Mouse (Mus musculus): ENCODE measurements around the gene Gm17660. TPM values are rescaled to one million over a fixed set of nuclear protein-coding genes. Genes with fewer than 3 reads are reported as not detected.

Gm17660 gene
- total RNA-seq (2021) (not detected), polyA plus RNA-seq (2012; rRNA removed) (not detected in 2 replicates)
- long read RNA-seq: 0 reads

- DNase-seq: no peak
- intact Hi-C loops (cut with DNase I): no loop called here
- Histone ChIP-seq H3K79me2 (replicated peaks; ENCODE audit: control insufficient read depth, insufficient read depth, low read length) (no peaks in the 10 kb centered on the region), H3K9ac (ENCODE audit: low read depth, low read length) (no peak within 1 kb of the TSS), H3K4me3 (no peak within 1 kb of the TSS), H3K27me3 (ENCODE audit: control insufficient read depth, insufficient read depth, low read length) (no peaks in the 10 kb centered on the region), H3K27ac (no peak within 1 kb of the TSS), H3K36me3 (ENCODE audit: control insufficient read depth, insufficient read depth, low read length) (no peaks in the 10 kb centered on the region), H3K4me1 (ENCODE audit: control insufficient read depth, insufficient read depth, low read length) (peaks cover under 1% of the 10 kb centered on the region; the same call in 1 of the 2 replicates)
- TF ChIP-seq CTCF (IDR thresholded peaks at IDR 0.05) (no peak), EP300 (IDR thresholded peaks at IDR 0.05; ENCODE audit: insufficient read depth, low read depth, low read length) (no peak), POLR2A (IDR thresholded peaks at IDR 0.05; ENCODE audit: insufficient read depth, low read depth, low read length) (no peak)
- 86% methylated on average over 7 of the region's 7 CpGs for WGBS
Observed at GRCm38 (mm10) chr5:104077508-104077907, at the start of gene Gm17660. Gene Gm17660 (minus strand): TSS chr5:104077608.

GRCm38 (mm10) chr5:104126561-104127320 is 49.3 kb upstream of the Gm17660 start:
- Histone ChIP-seq H3K4me1 (ENCODE audit: control insufficient read depth, insufficient read depth, low read length) (peaks cover 29% of the 10 kb centered on the region), H3K79me2 (replicated peaks; ENCODE audit: control insufficient read depth, insufficient read depth, low read length) (no peaks in the 10 kb centered on the region), H3K27ac (peak overlapping the region; percentile 83), H3K27me3 (ENCODE audit: control insufficient read depth, insufficient read depth, low read length) (no peaks in the 10 kb centered on the region), H3K36me3 (ENCODE audit: control insufficient read depth, insufficient read depth, low read length) (no peaks in the 10 kb centered on the region), H3K4me3 (no peak overlapping the region), H3K9ac (ENCODE audit: low read depth, low read length) (no peak overlapping the region)
- no peak for TF ChIP-seq CTCF (IDR thresholded peaks at IDR 0.05)
- no peak for TF ChIP-seq POLR2A (IDR thresholded peaks at IDR 0.05; ENCODE audit: insufficient read depth, low read depth, low read length)
- TF ChIP-seq EP300 (IDR thresholded peaks at IDR 0.05; ENCODE audit: insufficient read depth, low read depth, low read length): no peak
- intact Hi-C loops (cut with DNase I): no loop called here
- peak; percentile 23 to 36 for DNase-seq
- 37% methylated on average over 12 of the region's 12 CpGs for WGBS

GRCm38 (mm10) chr5:104124016-104124658 is 46.7 kb upstream of the Gm17660 start:
- Histone ChIP-seq H3K27ac (no peak overlapping the region), H3K79me2 (replicated peaks; ENCODE audit: control insufficient read depth, insufficient read depth, low read length) (no peaks in the 10 kb centered on the region), H3K9ac (ENCODE audit: low read depth, low read length) (no peak overlapping the region), H3K36me3 (ENCODE audit: control insufficient read depth, insufficient read depth, low read length) (no peaks in the 10 kb centered on the region), H3K27me3 (ENCODE audit: control insufficient read depth, insufficient read depth, low read length) (no peaks in the 10 kb centered on the region), H3K4me1 (ENCODE audit: control insufficient read depth, insufficient read depth, low read length) (peaks cover 15% of the 10 kb centered on the region), H3K4me3 (no peak overlapping the region)
- TF ChIP-seq POLR2A (IDR thresholded peaks at IDR 0.05; ENCODE audit: insufficient read depth, low read depth, low read length): no peak
- no peak for TF ChIP-seq EP300 (IDR thresholded peaks at IDR 0.05; ENCODE audit: insufficient read depth, low read depth, low read length)
- TF ChIP-seq CTCF (IDR thresholded peaks at IDR 0.05): no peak
- DNase-seq: no peak
- WGBS: 70% methylated on average over 6 of the region's 6 CpGs
- intact Hi-C loops (cut with DNase I): no loop called here

- peak overlapping the region; percentile 9; the same call in 1 of the 2 replicates for H3K4me3 ChIP-seq
- peaks cover 11% of the 10 kb centered on the region for H3K4me1 ChIP-seq (ENCODE audit: control insufficient read depth, insufficient read depth, low read length)
- H3K9ac ChIP-seq (ENCODE audit: low read depth, low read length): no peak overlapping the region
- peaks cover 5% of the 10 kb centered on the region for H3K36me3 ChIP-seq (ENCODE audit: control insufficient read depth, insufficient read depth, low read length)
- H3K79me2 ChIP-seq (replicated peaks; ENCODE audit: control insufficient read depth, insufficient read depth, low read length): no peaks in the 10 kb centered on the region
- intact Hi-C loops (cut with DNase I): loop anchor here (1.0 kb wide), 1 partner anchor 12 kb away; no protein-coding TSS in a partner anchor
- 35% methylated on average over 4 of the region's 4 CpGs for WGBS
- peak overlapping the region; percentile 96 for H3K27ac ChIP-seq
- DNase-seq: peak; percentile 31 to 56
- TF ChIP-seq POLR2A (IDR thresholded peaks at IDR 0.05; ENCODE audit: insufficient read depth, low read depth, low read length): no peak; the same call in 1 of the 2 replicates
- peak; percentile 18; the same call in 1 of the 2 replicates for TF ChIP-seq CTCF (IDR thresholded peaks at IDR 0.05)
- 0 out of 2 replicates have a peak, but pooled peaks have one; percentile 18 for TF ChIP-seq EP300 (IDR thresholded peaks at IDR 0.05; ENCODE audit: insufficient read depth, low read depth, low read length)
- H3K27me3 ChIP-seq (ENCODE audit: control insufficient read depth, insufficient read depth, low read length): no peaks in the 10 kb centered on the region
Observed at GRCm38 (mm10) chr5:104115890-104116289, 38.5 kb upstream of the Gm17660 start.

GRCm38 (mm10) chr5:104115118-104115517 is 37.7 kb upstream of the Gm17660 start:
- peak overlapping the region; percentile 64 for H3K4me3 ChIP-seq
- intact Hi-C loops (cut with DNase I): loop anchor here (1.0 kb wide), 1 partner anchor 13 kb away; no protein-coding TSS in a partner anchor
- H3K4me1 ChIP-seq (ENCODE audit: control insufficient read depth, insufficient read depth, low read length): peaks cover 11% of the 10 kb centered on the region

More at GRCm38 (mm10) chr5:104115118-104115517, 37.7 kb upstream of the Gm17660 start:
- no peak for TF ChIP-seq CTCF (IDR thresholded peaks at IDR 0.05)
- peak; percentile 86; the same call in 1 of the 2 replicates for TF ChIP-seq POLR2A (IDR thresholded peaks at IDR 0.05; ENCODE audit: insufficient read depth, low read depth, low read length)
- TF ChIP-seq EP300 (IDR thresholded peaks at IDR 0.05; ENCODE audit: insufficient read depth, low read depth, low read length): peak; percentile 98
- WGBS: 15% methylated on average over 14 of the region's 14 CpGs
- no peaks in the 10 kb centered on the region for H3K27me3 ChIP-seq (ENCODE audit: control insufficient read depth, insufficient read depth, low read length)
- peaks cover 5% of the 10 kb centered on the region for H3K36me3 ChIP-seq (ENCODE audit: control insufficient read depth, insufficient read depth, low read length)
- no peaks in the 10 kb centered on the region for H3K79me2 ChIP-seq (replicated peaks; ENCODE audit: control insufficient read depth, insufficient read depth, low read length)
- peak; percentile 86 to 89 for DNase-seq
- peak overlapping the region; percentile 59 for H3K9ac ChIP-seq (ENCODE audit: low read depth, low read length)
- H3K27ac ChIP-seq: peak overlapping the region; percentile 96
